Mouse (Mus musculus): ENCODE measurements around the gene Setdb1.

The Setdb1 gene

GRCm38 (mm10) chr3:95290156-95290555, 66.8 kb downstream of the Setdb1 start:
- DNase-seq: no peak

GRCm38 (mm10) chr3:95289419-95289818, 67.6 kb downstream of the Setdb1 start:
- DNase-seq: no peak

GRCm38 (mm10) chr3:95287541-95287940, 69.5 kb downstream of the Setdb1 start:
- DNase-seq: no peak

GRCm38 (mm10) chr3:95286510-95286909, 70.5 kb downstream of the Setdb1 start:
- peak; percentile 47 for DNase-seq

- no peak for DNase-seq
These were observed 71.0 kb downstream of the Setdb1 start for GRCm38 (mm10) chr3:95286011-95286410.

GRCm38 (mm10) chr3:95285390-95285789, 71.6 kb downstream of the Setdb1 start:
- no peak for DNase-seq

GRCm38 (mm10) chr3:95284501-95285281, 72.3 kb downstream of the Setdb1 start:
- DNase-seq: no peak

GRCm38 (mm10) chr3:95284062-95284461, 72.9 kb downstream of the Setdb1 start:
- DNase-seq: no peak

- no peak for DNase-seq
These were observed 73.4 kb downstream of the Setdb1 start for GRCm38 (mm10) chr3:95283589-95283941.

- DNase-seq: peak; percentile 92
These were observed 74.0 kb downstream of the Setdb1 start for GRCm38 (mm10) chr3:95282865-95283588.

GRCm38 (mm10) chr3:95282381-95282864, 74.6 kb downstream of the Setdb1 start:
- peak; percentile 72 for DNase-seq

- peak; percentile 99 for DNase-seq
These were observed 75.5 kb downstream of the Setdb1 start, which contains the start of the genes Mindy1 and Prune1 for GRCm38 (mm10) chr3:95281216-95282126. Gene Mindy1 (plus strand): TSS chr3:95281345. Gene Prune1 (minus strand): TSS chr3:95282076.

- DNase-seq: peak; percentile 64
These were observed 76.3 kb downstream of the Setdb1 start for GRCm38 (mm10) chr3:95280747-95281146.

GRCm38 (mm10) chr3:95277149-95277551, 79.9 kb downstream of the Setdb1 start:
- DNase-seq: no peak

- no peak for DNase-seq
These were observed 80.5 kb downstream of the Setdb1 start for GRCm38 (mm10) chr3:95276428-95276934.

GRCm38 (mm10) chr3:95275161-95275560, 81.8 kb downstream of the Setdb1 start:
- DNase-seq: no peak

- DNase-seq: no peak
These were observed 82.5 kb downstream of the Setdb1 start for GRCm38 (mm10) chr3:95274453-95274852.

Data from lung, postnatal 10 days (tissue).